Mouse (Mus musculus): ENCODE measurements at regions not wholly inside any gene's neighbourhood (a gene's known extent, or its start where the extent isn't known, plus 50 kb on each side); places are given as distances from the start of the nearest gene placed in this dataset.

GRCm38 (mm10) chr15:67825796-67826484, 1325.2 kb upstream of the Lrrc6 start:
- TF ChIP-seq CTCF (IDR thresholded peaks at IDR 0.05; ENCODE audit: insufficient read depth, low read length) (no peak), POLR2A (IDR thresholded peaks at IDR 0.05; ENCODE audit: borderline replicate concordance, extremely low read depth, low read depth, low read length) (no peak)

All from lung, adult 2 months (tissue).